Mouse (Mus musculus): ENCODE results near the gene Stab1. TPM values are rescaled to one million over a fixed set of nuclear protein-coding genes. Genes with fewer than 3 reads are reported as not detected.

The Stab1 gene
- polyA plus RNA-seq, 1 experiment from 2014 or later: 23.6 TPM

Other genes starting within 250 kb of the Stab1 start
- 0.28 and 0.32 TPM in 2 replicates for gene Itih3, start 244.9 kb downstream of the Stab1 start, polyA plus RNA-seq (2014; fragmentation: Nextera tagmentation; extraction: Ambion mirVana)
- not detected in 2 replicates for gene Itih1, start 225.4 kb downstream of the Stab1 start, polyA plus RNA-seq (2014; fragmentation: Nextera tagmentation; extraction: Ambion mirVana)
- 14.0 and 14.6 TPM in 2 replicates for gene Nek4, start 217.3 kb downstream of the Stab1 start, polyA plus RNA-seq (2014; fragmentation: Nextera tagmentation; extraction: Ambion mirVana)
- 59.4 and 59.8 TPM in 2 replicates for gene Glt8d1, start 167.2 kb downstream of the Stab1 start, polyA plus RNA-seq (2014; fragmentation: Nextera tagmentation; extraction: Ambion mirVana)
- 293 and 321 TPM in 2 replicates for gene Spcs1, start 167.0 kb downstream of the Stab1 start, polyA plus RNA-seq (2014; fragmentation: Nextera tagmentation; extraction: Ambion mirVana)
- gene Pbrm1, start 149.5 kb downstream of the Stab1 start, polyA plus RNA-seq (2014; fragmentation: Nextera tagmentation; extraction: Ambion mirVana): 123 and 125 TPM in 2 replicates
- 113 and 129 TPM in 2 replicates for gene Gnl3, start 149.5 kb downstream of the Stab1 start, polyA plus RNA-seq (2014; fragmentation: Nextera tagmentation; extraction: Ambion mirVana)
- 56.8 and 62.3 TPM in 2 replicates for gene Smim4, start 39.7 kb downstream of the Stab1 start, polyA plus RNA-seq (2014; fragmentation: Nextera tagmentation; extraction: Ambion mirVana)
- 462 and 510 TPM in 2 replicates for gene Nt5dc2, start 37.6 kb downstream of the Stab1 start, polyA plus RNA-seq (2014; fragmentation: Nextera tagmentation; extraction: Ambion mirVana)
- 10.0 and 25.3 TPM in 2 replicates for gene Tnnc1, start 39.7 kb upstream of the Stab1 start, polyA plus RNA-seq (2014; fragmentation: Nextera tagmentation; extraction: Ambion mirVana)
- gene Nisch, start 48.3 kb upstream of the Stab1 start, polyA plus RNA-seq (2014; fragmentation: Nextera tagmentation; extraction: Ambion mirVana): 270 and 277 TPM in 2 replicates
- 0.21 and 0.24 TPM in 2 replicates for gene Sema3g, start 49.2 kb upstream of the Stab1 start, polyA plus RNA-seq (2014; fragmentation: Nextera tagmentation; extraction: Ambion mirVana)
- gene Phf7, start 82.7 kb upstream of the Stab1 start, polyA plus RNA-seq (2014; fragmentation: Nextera tagmentation; extraction: Ambion mirVana): 12.5 and 14.2 TPM in 2 replicates
- 82.9 and 85.1 TPM in 2 replicates for gene Bap1, start 82.8 kb upstream of the Stab1 start, polyA plus RNA-seq (2014; fragmentation: Nextera tagmentation; extraction: Ambion mirVana)
- 7.3 and 7.4 TPM in 2 replicates for gene Dnah1, start 155.3 kb upstream of the Stab1 start, polyA plus RNA-seq (2014; fragmentation: Nextera tagmentation; extraction: Ambion mirVana)
- 36.8 and 38.5 TPM in 2 replicates for gene Capn7, start 168.0 kb upstream of the Stab1 start, polyA plus RNA-seq (2014; fragmentation: Nextera tagmentation; extraction: Ambion mirVana)